Mouse (Mus musculus) embryonic facial prominence, embryonic 11.5 days (tissue): Measurements from ENCODE around the gene Sugct. TPM values are rescaled to one million over a fixed set of nuclear protein-coding genes. Genes with fewer than 3 reads are reported as not detected.

Experiments
- ATAC-seq: fragments of 200-750 bp; cut with Nextera tagmentation; replicated peaks from 2 replicates; pipeline ENCODE4 v1.8.0; 2017; ENCODE audit warnings: low read depth; ENCODE audit not compliant: insufficient number of reproducible peaks, low FRiP score, low TSS enrichment
- DNase-seq: peaks from one replicate; pipeline ENCODE4 v3.0.0-alpha.2; 2015; ENCODE audit warnings: low spot score
- H3K27ac ChIP-seq: fragments of 300-500 bp; sonication (generic); replicated peaks from 2 replicates; pipeline ENCODE4 v1.5.1; 2014; ENCODE audit warnings: mild to moderate bottlenecking, low read depth, low read length, control low read depth
- H3K27me3 ChIP-seq: fragments of 300-500 bp; sonication (generic); 2 replicates; pipeline ENCODE4 v1.6.1; 2014; ENCODE audit warnings: mild to moderate bottlenecking, low read length, moderate library complexity, mixed read lengths; ENCODE audit not compliant: control insufficient read depth, insufficient read depth
- H3K36me3 ChIP-seq: fragments of 300-500 bp; sonication (generic); replicated peaks from 2 replicates; pipeline ENCODE4 v1.6.1; 2014; ENCODE audit warnings: low read depth, mild to moderate bottlenecking, low read length, moderate library complexity, mixed read lengths; ENCODE audit not compliant: control insufficient read depth, insufficient read depth
- H3K4me1 ChIP-seq: fragments of 300-500 bp; sonication (generic); 2 replicates; pipeline ENCODE4 v1.6.1; 2014; ENCODE audit warnings: low read length, mixed read lengths; ENCODE audit not compliant: control insufficient read depth, insufficient read depth
- H3K4me2 ChIP-seq: fragments of 300-500 bp; sonication (generic); 2 replicates; pipeline ENCODE4 v1.6.1; 2014; ENCODE audit warnings: low read depth, mild to moderate bottlenecking, control low read depth, low read length, moderate library complexity
- H3K4me3 ChIP-seq: fragments of 300-500 bp; sonication (generic); 2 replicates; pipeline ENCODE4 v1.5.1; 2014; ENCODE audit warnings: low read depth, low read length, control low read depth
- H3K9ac ChIP-seq: fragments of 300-500 bp; sonication (generic); replicated peaks from 2 replicates; pipeline ENCODE4 v1.6.1; 2014; ENCODE audit warnings: mild to moderate bottlenecking, control low read depth, low read length
- H3K9me3 ChIP-seq: fragments of 300-500 bp; sonication (generic); replicated peaks from 2 replicates; pipeline ENCODE4 v1.6.1; 2016; ENCODE audit warnings: mild to moderate bottlenecking, low read length, inconsistent platforms, mixed read lengths; ENCODE audit not compliant: control insufficient read depth
- WGBS: fragments of 180-500 bp; shearing (Covaris S2); extraction: QIAGEN DNeasy Blood & Tissue Kit; methylation state at CpG from one replicate; pipeline ENCODE4 v1.1.7; 2014; 5-methylcytosine and 5-hydroxymethylcytosine counted together
- polyA plus RNA-seq: library from polyadenylated mRNA; unstranded; fragments of >200 nt; fragmentation: Nextera tagmentation; extraction: Ambion mirVana; gene quantifications from 2 replicates; pipeline ENCODE4 v1.2.1, GENCODE M21; 2014

Sugct gene
- polyA plus RNA-seq, 1 experiment from 2014 or later, result 5.2 TPM

GRCm38 (mm10) chr13:17667380-17667779 lies 28.0 kb downstream of the Sugct start:
- H3K4me2 ChIP-seq, result no peak overlapping the region
- H3K4me1 ChIP-seq, result no peaks in the 10 kb centered on the region
- WGBS, result 93% methylated on average over 1 of the region's 1 CpGs
- ATAC-seq (no peak), DNase-seq (no peak)
- no peak overlapping the region for H3K9ac ChIP-seq
- no peaks in the 10 kb centered on the region for H3K36me3 ChIP-seq
- H3K9me3 ChIP-seq, result no peaks in the 10 kb centered on the region
- no peak overlapping the region for H3K27ac ChIP-seq
- H3K27me3 ChIP-seq, result no peaks in the 10 kb centered on the region
- H3K4me3 ChIP-seq, result no peak overlapping the region

GRCm38 (mm10) chr13:17642294-17642693 lies 53.1 kb downstream of the Sugct start:
- Histone ChIP-seq H3K27ac (no peak overlapping the region), H3K4me3 (no peak overlapping the region), H3K9ac (no peak overlapping the region), H3K9me3 (no peaks in the 10 kb centered on the region), H3K36me3 (no peaks in the 10 kb centered on the region), H3K4me2 (no peak overlapping the region), H3K27me3 (no peaks in the 10 kb centered on the region), H3K4me1 (no peaks in the 10 kb centered on the region)
- WGBS, result 50% methylated on average over 2 of the region's 2 CpGs
- ATAC-seq (no peak), DNase-seq (peak; percentile 62)

- ATAC-seq (no peak), DNase-seq (no peak)
- no peak overlapping the region for H3K9ac ChIP-seq
- no peak overlapping the region for H3K4me3 ChIP-seq
- no peak overlapping the region for H3K4me2 ChIP-seq
- no peaks in the 10 kb centered on the region for H3K4me1 ChIP-seq
- H3K27me3 ChIP-seq, result no peaks in the 10 kb centered on the region
- H3K9me3 ChIP-seq, result no peaks in the 10 kb centered on the region
- no peak overlapping the region for H3K27ac ChIP-seq
- H3K36me3 ChIP-seq, result no peaks in the 10 kb centered on the region
These were observed 57.3 kb downstream of the Sugct start for GRCm38 (mm10) chr13:17638008-17638407.

- WGBS, result 86% methylated on average over 5 of the region's 5 CpGs
- ATAC-seq, result no peak
- DNase-seq, result no peak
- Histone ChIP-seq H3K4me2 (no peak overlapping the region), H3K4me1 (no peaks in the 10 kb centered on the region), H3K36me3 (no peaks in the 10 kb centered on the region), H3K27me3 (no peaks in the 10 kb centered on the region), H3K9ac (no peak overlapping the region), H3K4me3 (no peak overlapping the region), H3K9me3 (no peaks in the 10 kb centered on the region), H3K27ac (no peak overlapping the region)
These were observed 68.2 kb downstream of the Sugct start for GRCm38 (mm10) chr13:17627108-17627507.

GRCm38 (mm10) chr13:17624976-17625375 lies 70.4 kb downstream of the Sugct start:
- Histone ChIP-seq H3K36me3 (no peaks in the 10 kb centered on the region), H3K9ac (no peak overlapping the region), H3K9me3 (no peaks in the 10 kb centered on the region), H3K4me1 (no peaks in the 10 kb centered on the region), H3K27me3 (no peaks in the 10 kb centered on the region), H3K4me2 (no peak overlapping the region), H3K27ac (no peak overlapping the region), H3K4me3 (no peak overlapping the region)
- no peak for ATAC-seq
- DNase-seq, result no peak

GRCm38 (mm10) chr13:17606217-17606616 lies 89.1 kb downstream of the Sugct start:
- Histone ChIP-seq H3K36me3 (no peaks in the 10 kb centered on the region), H3K9me3 (no peaks in the 10 kb centered on the region), H3K4me3 (no peak overlapping the region), H3K27me3 (no peaks in the 10 kb centered on the region), H3K27ac (no peak overlapping the region), H3K9ac (no peak overlapping the region), H3K4me2 (no peak overlapping the region), H3K4me1 (no peaks in the 10 kb centered on the region)
- ATAC-seq (no peak), DNase-seq (no peak)
- 66% methylated on average over 1 of the region's 1 CpGs for WGBS

- Histone ChIP-seq H3K9ac (no peak overlapping the region), H3K4me3 (no peak overlapping the region), H3K27me3 (no peaks in the 10 kb centered on the region), H3K4me2 (no peak overlapping the region), H3K4me1 (no peaks in the 10 kb centered on the region), H3K36me3 (no peaks in the 10 kb centered on the region), H3K27ac (no peak overlapping the region), H3K9me3 (no peaks in the 10 kb centered on the region)
- WGBS, result 60% methylated on average over 3 of the region's 3 CpGs
- DNase-seq (no peak), ATAC-seq (no peak)
These were observed 90.7 kb downstream of the Sugct start for GRCm38 (mm10) chr13:17604670-17605069.

- DNase-seq (no peak), ATAC-seq (no peak)
- H3K4me2 ChIP-seq, result no peak overlapping the region
- H3K9me3 ChIP-seq, result no peaks in the 10 kb centered on the region
- no peaks in the 10 kb centered on the region for H3K36me3 ChIP-seq
- no peak overlapping the region for H3K4me3 ChIP-seq
- no peaks in the 10 kb centered on the region for H3K27me3 ChIP-seq
- WGBS, result 88% methylated on average over 5 of the region's 5 CpGs
- no peak overlapping the region for H3K27ac ChIP-seq
- H3K9ac ChIP-seq, result no peak overlapping the region
- no peaks in the 10 kb centered on the region for H3K4me1 ChIP-seq
These were observed 91.6 kb downstream of the Sugct start for GRCm38 (mm10) chr13:17603756-17604155.
